Comparison of ENCODE assay signal across 11 mouse cellular contexts in genomic region chr4:96680233-96680632, GRCm38 (mm10). TPM values are rescaled to one million over a fixed set of nuclear protein-coding genes. Genes with fewer than 3 reads are reported as not detected.
DNase-seq lines count a peak whose midpoint lies in the region; ATAC-seq and TF ChIP-seq lines count a peak whose summit lies in the region.
"Had no signal": no experiment of that assay in that cellular context is flagged by ENCODE, and none has a peak within 500 bp of the region (broad histone marks: within the 10 kb centered on the region; RNA-seq: fewer than 3 reads in every experiment).

No protein-coding gene starts in this region.

- peak in 1 of 2 experiments; percentile 24 for DNase-seq in heart, adult 2 months
- no peak for DNase-seq in heart, adult 9 months (ENCODE audit: low spot score in 2 of 2)
- no peak for DNase-seq in ES-E14 (ENCODE audit: low read depth, low spot score)
- DNase-seq in adrenal gland, postnatal 14 days = peak; percentile 61
- peak; percentile 17 for DNase-seq in layer of hippocampus, adult 9-11 months
- no peak for DNase-seq in c-Kit-positive CD71-positive TER-119-positive erythroid progenitor cells, embryonic 14.5 days (ENCODE audit: low spot score)
- no peak for DNase-seq in forebrain, embryonic 14.5 days (ENCODE audit: low spot score)

- no peak overlapping the region for H3K9ac ChIP-seq in heart, adult 2 months (ENCODE audit: low read depth, low read length)
- no peak overlapping the region for H3K9ac ChIP-seq in ES-E14 (ENCODE audit: insufficient read depth, low read depth, low read length, poor library complexity, severe bottlenecking)
- H3K9ac ChIP-seq in forebrain, embryonic 14.5 days (ENCODE audit: low read length) = no peak overlapping the region
- no peak overlapping the region for H3K9ac ChIP-seq in forebrain, embryonic 12.5 days
- H3K9ac ChIP-seq: limb, embryonic 15.5 days had no signal

- intact Hi-C loops in heart, adult 2 months (cut with DNase I) = loop anchor here (5.0 kb wide), 1 partner anchor 88 kb away; the partner anchor contains the start of gene Cyp2j9

- TF ChIP-seq EP300 in heart, adult 2 months (IDR thresholded peaks at IDR 0.05; ENCODE audit: insufficient read depth, low read depth, low read length) = no peak

- no peaks in the 10 kb centered on the region for H3K79me2 ChIP-seq in heart, adult 2 months (replicated peaks; ENCODE audit: control insufficient read depth, insufficient read depth, low read length)

- no peaks in the 10 kb centered on the region for H3K4me1 ChIP-seq in heart, adult 2 months (ENCODE audit: control insufficient read depth, insufficient read depth, low read length)
- H3K4me1 ChIP-seq in ES-E14 (ENCODE audit: control insufficient read depth in 2 of 2, insufficient read depth in 2 of 2, low read length in 2 of 2, poor library complexity in 1 of 2) = no peaks in the 10 kb centered on the region
- H3K4me1 ChIP-seq in forebrain, embryonic 14.5 days (ENCODE audit: control insufficient read depth, insufficient read depth, low read length) = no peaks in the 10 kb centered on the region
- no peaks in the 10 kb centered on the region for H3K4me1 ChIP-seq in forebrain, embryonic 12.5 days
- H3K4me1 ChIP-seq: limb, embryonic 15.5 days had no signal

- H3K27me3 ChIP-seq in heart, adult 2 months (ENCODE audit: control insufficient read depth, insufficient read depth, low read length) = no peaks in the 10 kb centered on the region
- no peaks in the 10 kb centered on the region for H3K27me3 ChIP-seq in forebrain, embryonic 14.5 days (replicated peaks; ENCODE audit: control insufficient read depth, insufficient read depth, low read length)
- H3K27me3 ChIP-seq in forebrain, embryonic 12.5 days = no peaks in the 10 kb centered on the region
- H3K27me3 ChIP-seq: limb, embryonic 15.5 days had no signal

- H3K9me3 ChIP-seq in ES-E14 (ENCODE audit: control insufficient read depth, insufficient read depth, low read depth, low read length) = no peaks in the 10 kb centered on the region
- no peaks in the 10 kb centered on the region for H3K9me3 ChIP-seq in forebrain, embryonic 14.5 days (replicated peaks; ENCODE audit: control insufficient read depth, low read length)
- H3K9me3 ChIP-seq in forebrain, embryonic 12.5 days = no peaks in the 10 kb centered on the region
- H3K9me3 ChIP-seq: limb, embryonic 15.5 days had no signal

- H3K4me3 ChIP-seq in heart, adult 2 months = no peak overlapping the region
- no peak overlapping the region for H3K4me3 ChIP-seq in ES-E14 (ENCODE audit: insufficient read depth in 1 of 2, low read depth in 1 of 2, low read length in 2 of 2, poor library complexity in 1 of 2, severe bottlenecking in 1 of 2)
- no peak overlapping the region for H3K4me3 ChIP-seq in forebrain, embryonic 14.5 days (ENCODE audit: low read depth, low read length)
- H3K4me3 ChIP-seq in forebrain, embryonic 12.5 days (replicated peaks) = no peak overlapping the region
- H3K4me3 ChIP-seq: limb, embryonic 15.5 days had no signal

- H3K27ac ChIP-seq in heart, adult 2 months = no peak overlapping the region
- no peak overlapping the region for H3K27ac ChIP-seq in ES-E14 (ENCODE audit: insufficient read depth, low read depth, low read length, poor library complexity, severe bottlenecking)
- H3K27ac ChIP-seq in forebrain, embryonic 14.5 days (ENCODE audit: low read depth, low read length) = no peak overlapping the region
- H3K27ac ChIP-seq in forebrain, embryonic 12.5 days = no peak overlapping the region
- H3K27ac ChIP-seq: limb, embryonic 15.5 days had no signal

- no peaks in the 10 kb centered on the region for H3K36me3 ChIP-seq in heart, adult 2 months (ENCODE audit: control insufficient read depth, insufficient read depth, low read length)
- H3K36me3 ChIP-seq in ES-E14 (ENCODE audit: control insufficient read depth, insufficient read depth, low read length, poor library complexity, severe bottlenecking) = no peaks in the 10 kb centered on the region
- no peaks in the 10 kb centered on the region for H3K36me3 ChIP-seq in forebrain, embryonic 14.5 days (ENCODE audit: control insufficient read depth, insufficient read depth, low read length)
- no peaks in the 10 kb centered on the region for H3K36me3 ChIP-seq in forebrain, embryonic 12.5 days (replicated peaks)
- H3K36me3 ChIP-seq: limb, embryonic 15.5 days had no signal

- H3K4me2 ChIP-seq in forebrain, embryonic 14.5 days (ENCODE audit: low read length) = no peak overlapping the region
- H3K4me2 ChIP-seq in forebrain, embryonic 12.5 days = no peak overlapping the region
- H3K4me2 ChIP-seq: limb, embryonic 15.5 days had no signal

- ATAC-seq in forebrain, embryonic 14.5 days = no peak
- ATAC-seq in forebrain, embryonic 12.5 days (ENCODE audit: low FRiP score) = no peak

- WGBS in heart, adult 2 months = 29% methylated on average over 1 of the region's 1 CpGs
- WGBS in forebrain, embryonic 14.5 days = 13% methylated on average over 1 of the region's 1 CpGs
- WGBS in forebrain, embryonic 12.5 days = 14% methylated on average over 1 of the region's 1 CpGs

- no peak for TF ChIP-seq POLR2A in heart, adult 2 months (IDR thresholded peaks at IDR 0.05; ENCODE audit: insufficient read depth, low read depth, low read length)

- TF ChIP-seq CTCF in heart, adult 2 months (IDR thresholded peaks at IDR 0.05) = peak; percentile 48

- in situ Hi-C loops in ES-E14 (cut with MboI; ENCODE audit: low sequenced_read_pairs in 2 of 2, unreplicated experiment in 2 of 2) = loop anchor here in 1 of 2 experiments (10.0 kb wide), 1 partner anchor 405 kb away; no protein-coding TSS in a partner anchor

TF ChIP-seq in ES-E14, 5 proteins besides CTCF, POLR2A, EP300 and RAD21:
- no peak for TF ChIP-seq HCFC1 (IDR thresholded peaks at IDR 0.05; ENCODE audit: borderline replicate concordance, insufficient read depth, low read length)
- TF ChIP-seq MAFK (IDR thresholded peaks at IDR 0.05; ENCODE audit: insufficient read depth, low read depth, low read length) = no peak
- peak; percentile 46; the same call in 1 of the 2 replicates for TF ChIP-seq ZC3H11A (IDR thresholded peaks at IDR 0.05; ENCODE audit: borderline replicate concordance, low read depth, low read length)

RNA-seq across cellular contexts. Expression of gene Cyp2j5, which starts 16.3 kb away (rescaled TPM):
- not detected for total RNA-seq in heart, adult 2 months (2021)
- 0.15 TPM in 1 of 2 replicates, not detected in the other for polyA plus RNA-seq in heart, adult 2 months (2012; rRNA removed)
- total RNA-seq in ES-E14 (2012; rRNA removed) = not detected in 2 replicates
- total RNA-seq in adrenal gland, postnatal 14 days (2021) = 0.75 and 13.9 TPM in 2 replicates
- not detected in 2 replicates for polyA plus RNA-seq in forebrain, embryonic 14.5 days (2014; fragmentation: Nextera tagmentation; extraction: Ambion mirVana)
- not detected in 2 replicates for polyA plus RNA-seq in forebrain, embryonic 12.5 days (2016; fragmentation: Nextera tagmentation; extraction: Ambion mirVana)
- total RNA-seq: neutrophil, adult 5-6 weeks had no signal
- polyA plus RNA-seq: frontal cortex, adult 2 months; limb, embryonic 15.5 days had no signal

Comparison
In these comparisons a context has a peak if more than half of its experiments do, and no peak if none do; other contexts are left out.
1. DNase-seq: peak in adrenal gland, postnatal 14 days (single experiment) and layer of hippocampus, adult 9-11 months (single experiment); none in heart, adult 9 months (0 of 2), ES-E14 (single experiment), c-Kit-positive CD71-positive TER-119-positive erythroid progenitor cells, embryonic 14.5 days (single experiment) and forebrain, embryonic 14.5 days (single experiment).